Mouse (Mus musculus) kidney, embryonic 14.5 days (tissue): Measurements from ENCODE around the gene Slc7a11. TPM values are rescaled to one million over a fixed set of nuclear protein-coding genes. Genes with fewer than 3 reads are reported as not detected.

Experiments used
- ATAC-seq: fragments of 200-750 bp; cut with Nextera tagmentation; 2 replicates; pipeline ENCODE4 v1.8.0; 2017; ENCODE audit warnings: moderate number of reproducible peaks, mild to moderate bottlenecking, moderate TSS enrichment, moderate library complexity; ENCODE audit not compliant: low FRiP score, low TSS enrichment
- H3K27ac ChIP-seq: fragments of 300-500 bp; sonication (generic); 2 replicates; pipeline ENCODE4 v1.5.1; 2014; ENCODE audit warnings: low read depth, mild to moderate bottlenecking, low read length, moderate library complexity, mixed read lengths
- H3K27me3 ChIP-seq: fragments of 300-500 bp; sonication (generic); 2 replicates; pipeline ENCODE4 v1.6.1; 2014; ENCODE audit warnings: mild to moderate bottlenecking, low read length; ENCODE audit not compliant: control insufficient read depth, insufficient read depth
- H3K36me3 ChIP-seq: fragments of 300-500 bp; sonication (generic); 2 replicates; pipeline ENCODE4 v1.6.1; 2014; ENCODE audit warnings: low read length, mixed read lengths; ENCODE audit not compliant: control insufficient read depth, insufficient read depth
- H3K4me1 ChIP-seq: fragments of 300-500 bp; sonication (generic); 2 replicates; pipeline ENCODE4 v1.6.1; 2014; ENCODE audit warnings: low read length, mixed read lengths; ENCODE audit not compliant: control insufficient read depth, insufficient read depth
- H3K4me2 ChIP-seq: fragments of 300-500 bp; sonication (generic); replicated peaks from 2 replicates; pipeline ENCODE4 v1.6.1; 2014; ENCODE audit warnings: low read depth, mild to moderate bottlenecking, low read length
- H3K4me3 ChIP-seq: fragments of 300-500 bp; sonication (generic); 2 replicates; pipeline ENCODE4 v1.5.1; 2014; ENCODE audit warnings: mild to moderate bottlenecking, low read length
- H3K9ac ChIP-seq: fragments of 300-500 bp; sonication (generic); 2 replicates; pipeline ENCODE4 v1.6.1; 2014; ENCODE audit warnings: low read depth, mild to moderate bottlenecking, low read length, moderate library complexity
- H3K9me3 ChIP-seq: fragments of 300-500 bp; sonication (generic); 2 replicates; pipeline ENCODE4 v1.6.1; 2016; ENCODE audit warnings: low read length; ENCODE audit not compliant: control insufficient read depth
- WGBS: fragments of 180-500 bp; shearing (Covaris S2); extraction: QIAGEN DNeasy Blood & Tissue Kit; methylation state at CpG from one replicate; pipeline ENCODE4 v1.1.7; 2014; 5-methylcytosine and 5-hydroxymethylcytosine counted together
- polyA plus RNA-seq: library from polyadenylated mRNA; unstranded; fragments of >200 nt; fragmentation: Nextera tagmentation; extraction: Ambion mirVana; gene quantifications from 2 replicates; pipeline ENCODE4 v1.2.1, GENCODE M21; 2014

Gene Slc7a11
- polyA plus RNA-seq, result 0.23 and 0.58 TPM in 2 replicates

DNA sequence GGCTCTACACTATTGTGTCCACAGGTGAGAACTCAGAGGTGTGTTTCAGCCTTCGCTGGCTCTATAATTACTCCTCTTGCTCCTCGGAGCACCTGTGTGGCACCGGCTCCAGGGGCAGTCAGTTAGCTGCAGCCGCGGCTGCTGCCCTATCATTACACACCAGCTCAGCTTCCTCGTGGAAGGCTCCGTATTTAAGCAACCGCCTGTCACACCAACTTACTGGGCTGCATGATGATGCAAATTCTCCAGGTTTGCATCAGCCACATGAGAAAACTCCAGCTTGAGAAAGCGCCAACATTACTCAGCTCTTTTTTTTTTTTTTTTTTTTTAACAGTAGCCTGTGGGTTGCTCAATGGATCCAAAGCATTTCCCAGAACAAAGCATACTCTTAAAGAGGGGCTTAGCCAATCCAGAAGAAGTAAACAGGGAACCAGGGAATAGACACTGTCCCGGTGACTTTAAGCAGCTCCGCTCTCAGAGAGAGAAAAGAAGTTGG, at the start of gene Slc7a11:
Gene Slc7a11 (minus strand): TSS at position 194 of the 496 bp plus-strand sequence.
- no peak within 1 kb of the TSS for H3K9ac ChIP-seq
- peak within 1 kb of the TSS; percentile 31 for H3K4me3 ChIP-seq
- H3K4me2 ChIP-seq, result peak within 1 kb of the TSS; percentile 62
- peak; percentile 79; the same call in 1 of the 2 replicates for ATAC-seq
- no peak within 1 kb of the TSS for H3K27ac ChIP-seq
- H3K9me3 ChIP-seq, result no peaks in the 10 kb centered on the region
- no peaks in the 10 kb centered on the region for H3K27me3 ChIP-seq
- WGBS, result 4% methylated on average over 11 of the region's 11 CpGs
- H3K36me3 ChIP-seq, result no peaks in the 10 kb centered on the region
- H3K4me1 ChIP-seq, result no peaks in the 10 kb centered on the region

- Histone ChIP-seq H3K27me3 (no peaks in the 10 kb centered on the region), H3K4me1 (no peaks in the 10 kb centered on the region), H3K9me3 (no peaks in the 10 kb centered on the region), H3K4me2 (no peak overlapping the region), H3K36me3 (no peaks in the 10 kb centered on the region), H3K9ac (no peak overlapping the region), H3K27ac (no peak overlapping the region), H3K4me3 (no peak overlapping the region)
- ATAC-seq, result no peak
- WGBS, result 99% methylated on average over 2 of the region's 2 CpGs
These were observed 48.3 kb upstream of the Slc7a11 start for GRCm38 (mm10) chr3:50491678-50492077.

DNA sequence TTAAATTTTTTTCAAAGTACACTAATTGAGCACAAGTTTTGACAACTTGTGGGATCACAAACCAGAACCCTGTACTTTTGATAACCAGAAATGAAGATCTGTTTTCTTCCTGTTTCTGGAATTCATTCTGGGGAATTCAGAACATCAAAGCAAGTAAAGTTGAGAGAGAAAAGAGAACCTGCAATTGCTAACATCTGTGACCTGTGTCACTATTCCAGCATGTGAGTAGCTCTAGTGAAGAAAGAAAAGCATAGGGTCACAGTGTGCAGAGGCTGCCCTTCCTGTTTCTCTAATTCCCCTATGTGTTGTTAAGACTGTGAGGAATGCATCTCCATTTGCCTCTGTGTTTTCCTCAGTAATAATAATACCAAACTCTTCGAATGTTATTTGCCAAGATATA, 40.7 kb upstream of the Slc7a11 start:
- Histone ChIP-seq H3K27me3 (no peaks in the 10 kb centered on the region), H3K9me3 (no peaks in the 10 kb centered on the region), H3K9ac (no peak overlapping the region), H3K4me1 (no peaks in the 10 kb centered on the region), H3K4me3 (no peak overlapping the region), H3K4me2 (no peak overlapping the region), H3K36me3 (no peaks in the 10 kb centered on the region), H3K27ac (no peak overlapping the region)
- no peak for ATAC-seq
- WGBS, result 75% methylated on average over 1 of the region's 1 CpGs

DNA sequence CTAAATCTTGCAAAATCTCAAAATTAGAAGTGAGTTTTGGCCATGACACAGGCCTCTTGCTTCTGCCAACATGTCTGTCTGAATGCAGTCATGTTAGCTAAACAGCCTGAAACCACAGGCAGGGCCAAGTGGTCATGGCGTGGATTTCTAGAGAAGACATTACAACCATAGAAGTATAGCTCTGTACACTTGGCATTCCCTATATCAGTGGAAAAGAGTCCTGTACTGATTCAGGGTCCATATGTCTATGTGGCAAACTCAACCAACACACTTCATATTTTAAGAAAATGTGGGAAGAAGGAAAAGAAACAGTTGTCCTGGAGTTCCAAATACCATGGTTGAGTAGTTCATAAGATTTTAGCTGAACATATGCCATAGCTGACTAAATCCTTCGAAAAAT, 18.8 kb upstream of the Slc7a11 start:
- no peak overlapping the region for H3K4me3 ChIP-seq
- H3K4me1 ChIP-seq, result no peaks in the 10 kb centered on the region
- no peak overlapping the region for H3K4me2 ChIP-seq
- H3K36me3 ChIP-seq, result no peaks in the 10 kb centered on the region
- 84% methylated on average over 2 of the region's 2 CpGs for WGBS
- no peak overlapping the region for H3K27ac ChIP-seq
- no peaks in the 10 kb centered on the region for H3K9me3 ChIP-seq
- no peak overlapping the region for H3K9ac ChIP-seq
- ATAC-seq, result no peak
- no peaks in the 10 kb centered on the region for H3K27me3 ChIP-seq

DNA sequence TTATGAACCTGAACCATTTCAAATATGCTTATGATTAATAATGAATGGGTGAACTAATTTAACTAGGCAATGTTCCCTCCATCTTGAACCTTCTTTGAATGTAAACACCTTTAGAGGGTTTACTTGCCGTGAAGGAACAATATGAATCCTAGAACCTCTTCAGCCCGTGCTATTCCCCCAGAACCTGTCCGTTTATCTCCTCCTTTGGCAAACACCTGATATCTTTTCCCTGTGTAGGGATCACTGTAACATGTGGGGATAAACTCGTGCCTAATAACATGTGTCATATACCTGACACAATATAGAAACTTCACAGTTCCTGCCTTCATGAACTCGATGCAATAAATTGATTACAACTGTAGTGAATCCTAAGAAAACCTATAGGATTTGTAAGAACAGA, 13.7 kb upstream of the Slc7a11 start:
- Histone ChIP-seq H3K9me3 (no peaks in the 10 kb centered on the region), H3K4me1 (no peaks in the 10 kb centered on the region), H3K4me3 (no peak overlapping the region), H3K27ac (no peak overlapping the region), H3K27me3 (no peaks in the 10 kb centered on the region), H3K9ac (no peak overlapping the region), H3K4me2 (no peak overlapping the region), H3K36me3 (no peaks in the 10 kb centered on the region)
- 85% methylated on average over 5 of the region's 5 CpGs for WGBS
- no peak for ATAC-seq

- no peaks in the 10 kb centered on the region for H3K4me1 ChIP-seq
- H3K9ac ChIP-seq, result no peak overlapping the region
- H3K4me2 ChIP-seq, result no peak overlapping the region
- 72% methylated on average over 4 of the region's 4 CpGs for WGBS
- no peaks in the 10 kb centered on the region for H3K36me3 ChIP-seq
- no peak overlapping the region for H3K4me3 ChIP-seq
- H3K27me3 ChIP-seq, result no peaks in the 10 kb centered on the region
- H3K9me3 ChIP-seq, result no peaks in the 10 kb centered on the region
- H3K27ac ChIP-seq, result no peak overlapping the region
- ATAC-seq, result no peak
These were observed 13.2 kb upstream of the Slc7a11 start for GRCm38 (mm10) chr3:50456564-50456963.

- no peak overlapping the region for H3K27ac ChIP-seq
- no peaks in the 10 kb centered on the region for H3K36me3 ChIP-seq
- H3K27me3 ChIP-seq, result no peaks in the 10 kb centered on the region
- no peak overlapping the region for H3K9ac ChIP-seq
- H3K4me1 ChIP-seq, result no peaks in the 10 kb centered on the region
- no peak overlapping the region for H3K4me3 ChIP-seq
- ATAC-seq, result no peak
- H3K4me2 ChIP-seq, result no peak overlapping the region
- 47% methylated on average over 1 of the region's 1 CpGs for WGBS
- H3K9me3 ChIP-seq, result no peaks in the 10 kb centered on the region
These were observed 12.6 kb upstream of the Slc7a11 start for GRCm38 (mm10) chr3:50456023-50456422.

DNA sequence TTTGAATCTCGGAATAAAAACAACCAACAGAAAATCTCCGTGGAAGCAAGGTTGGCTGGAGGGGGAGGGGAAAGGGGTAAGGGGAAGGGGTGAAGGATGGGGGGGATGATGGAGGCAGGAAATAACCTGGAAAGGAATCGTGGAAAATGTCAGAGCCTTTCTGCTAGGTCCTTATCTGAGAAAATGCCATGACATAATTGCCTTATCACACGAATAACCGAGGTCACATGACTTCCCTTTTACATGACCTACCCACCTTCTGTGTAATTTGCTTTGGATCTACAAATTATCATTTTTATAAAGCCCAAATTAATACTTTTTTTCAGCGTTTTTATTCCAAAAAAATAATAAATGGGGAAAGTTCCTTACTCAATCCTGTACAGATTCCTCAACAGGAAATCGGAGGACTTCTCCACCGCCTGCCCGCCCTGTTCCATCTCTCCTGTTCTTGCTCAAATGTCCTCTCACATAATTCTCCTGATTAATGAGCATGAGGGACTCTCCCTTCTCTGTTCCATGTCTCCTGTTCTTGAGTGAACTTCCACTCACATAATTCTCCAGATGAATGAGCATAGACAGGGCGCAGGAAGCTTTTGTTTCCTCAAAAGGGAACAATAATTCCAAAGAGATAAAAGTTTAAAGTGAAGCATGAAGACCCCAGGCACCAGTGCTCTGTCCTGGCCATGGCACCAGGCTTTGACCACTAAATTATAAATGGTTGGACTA, 1.8 kb upstream of the Slc7a11 start:
- Histone ChIP-seq H3K9ac (no peak overlapping the region), H3K27ac (no peak overlapping the region), H3K27me3 (no peaks in the 10 kb centered on the region), H3K9me3 (no peaks in the 10 kb centered on the region), H3K36me3 (no peaks in the 10 kb centered on the region), H3K4me1 (no peaks in the 10 kb centered on the region), H3K4me2 (no peak overlapping the region), H3K4me3 (no peak overlapping the region)
- ATAC-seq, result no peak
- 49% methylated on average over 10 of the region's 10 CpGs for WGBS

GRCm38 (mm10) chr3:50443942-50444341, 528 bp upstream of the Slc7a11 start:
- Histone ChIP-seq H3K27me3 (no peaks in the 10 kb centered on the region), H3K9ac (no peak overlapping the region), H3K36me3 (no peaks in the 10 kb centered on the region), H3K27ac (no peak overlapping the region), H3K4me3 (peak overlapping the region; percentile 31), H3K9me3 (no peaks in the 10 kb centered on the region), H3K4me2 (peak overlapping the region; percentile 62), H3K4me1 (no peaks in the 10 kb centered on the region)
- no peak for ATAC-seq
- whole genome bisulfite sequencing, result 26% methylated on average over 9 of the region's 9 CpGs
